22 mouse cellular contexts compared by ENCODE assay signal in the genomic region with DNA sequence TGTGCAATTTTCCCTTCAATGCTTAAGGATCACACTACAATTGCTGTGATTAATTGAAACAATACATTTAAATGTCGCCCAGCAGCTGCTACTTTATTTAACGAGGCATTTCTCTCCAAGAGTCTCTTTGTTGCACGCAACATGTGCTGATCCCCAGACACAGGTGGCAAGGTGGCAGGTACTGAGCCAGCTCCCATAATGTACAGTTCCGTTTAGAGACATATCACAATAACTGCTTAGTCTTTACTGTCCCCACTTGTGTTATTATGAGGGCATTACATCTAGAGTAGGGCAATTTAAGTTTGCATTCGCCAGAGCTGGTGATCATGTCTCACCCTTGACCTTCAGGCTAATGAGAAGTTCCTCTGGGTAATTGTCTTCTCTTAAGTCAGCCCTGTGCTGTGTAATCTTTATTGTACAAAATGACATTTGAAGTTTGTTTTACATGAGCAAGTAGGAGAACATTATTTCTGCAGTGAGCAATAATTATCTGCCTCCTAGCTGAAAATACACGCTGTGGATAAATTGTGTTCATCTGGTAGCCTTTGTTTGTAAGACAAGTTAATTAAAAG.
DNase-seq lines count a peak whose midpoint lies in the region; ATAC-seq and TF ChIP-seq lines count a peak whose summit lies in the region.
"Had no signal": no experiment of that assay in that cellular context is flagged by ENCODE, and none has a peak within 500 bp of the region (broad histone marks: within the 10 kb centered on the region; RNA-seq: fewer than 3 reads in every experiment).

No protein-coding gene starts in this region.

- H3K4me3 ChIP-seq in midbrain, embryonic 12.5 days, result no peak overlapping the region
- H3K4me3 ChIP-seq in midbrain, embryonic 16.5 days (ENCODE audit: low read depth, low read length), result no peak overlapping the region
- no peak overlapping the region for H3K4me3 ChIP-seq in forebrain, embryonic 13.5 days
- no peak overlapping the region for H3K4me3 ChIP-seq in hindbrain, postnatal 0 days (ENCODE audit: low read length)
- H3K4me3 ChIP-seq: embryonic facial prominence, embryonic 13.5 days; gastrocnemius, adult 2 months; limb, embryonic 15.5 days; liver, embryonic 15.5 days had no signal

- peak; percentile 27 for DNase-seq in hindbrain, postnatal 0 days (ENCODE audit: low spot score)
- no peak for DNase-seq in embryo, embryonic 9.5 days (ENCODE audit: extremely low spot score)
- DNase-seq in cerebellum, postnatal 10 days, result no peak
- no peak for DNase-seq in right cerebral cortex, adult 18-20 months
- DNase-seq: adrenal gland, adult 2 months; B cell, adult 2 months; cerebellum, adult 9-10 months; gastrocnemius, adult 2 months; heart, postnatal 10 days; kidney, adult 9 months; kidney, postnatal 25 days; right cerebral cortex, postnatal 25 days; thymus, postnatal 36 days had no signal

- TF ChIP-seq CTCF in hindbrain, postnatal 0 days (IDR thresholded peaks at IDR 0.05; ENCODE audit: low read depth), result no peak

- H3K4me2 ChIP-seq in midbrain, embryonic 12.5 days (replicated peaks), result no peak overlapping the region
- no peak overlapping the region for H3K4me2 ChIP-seq in midbrain, embryonic 16.5 days (ENCODE audit: low read length)
- H3K4me2 ChIP-seq in forebrain, embryonic 13.5 days, result no peak overlapping the region
- H3K4me2 ChIP-seq in hindbrain, postnatal 0 days (ENCODE audit: low read depth, low read length), result no peak overlapping the region
- H3K4me2 ChIP-seq: embryonic facial prominence, embryonic 13.5 days; heart, embryonic 11.5 days; limb, embryonic 15.5 days; liver, embryonic 15.5 days; midbrain, embryonic 11.5 days had no signal

- 74% methylated on average over 6 of the region's 6 CpGs for WGBS in midbrain, embryonic 12.5 days
- 65% methylated on average over 6 of the region's 6 CpGs for WGBS in midbrain, embryonic 16.5 days
- 28% methylated on average over 6 of the region's 6 CpGs for WGBS in forebrain, embryonic 13.5 days
- 53% methylated on average over 6 of the region's 6 CpGs for whole genome bisulfite sequencing in hindbrain, postnatal 0 days

- H3K9me3 ChIP-seq in midbrain, embryonic 12.5 days, result no peaks in the 10 kb centered on the region
- H3K9me3 ChIP-seq in midbrain, embryonic 16.5 days (replicated peaks; ENCODE audit: control insufficient read depth, low read length, poor library complexity, severe bottlenecking), result no peaks in the 10 kb centered on the region
- H3K9me3 ChIP-seq in forebrain, embryonic 13.5 days (replicated peaks), result no peaks in the 10 kb centered on the region
- H3K9me3 ChIP-seq in hindbrain, postnatal 0 days (ENCODE audit: low read length), result no peaks in the 10 kb centered on the region
- H3K9me3 ChIP-seq: embryonic facial prominence, embryonic 13.5 days; limb, embryonic 15.5 days; liver, embryonic 15.5 days had no signal

- H3K27ac ChIP-seq in midbrain, embryonic 12.5 days (replicated peaks), result no peak overlapping the region
- no peak overlapping the region for H3K27ac ChIP-seq in midbrain, embryonic 16.5 days (ENCODE audit: low read length)
- no peak overlapping the region; the same call in 1 of the 2 replicates for H3K27ac ChIP-seq in forebrain, embryonic 13.5 days
- H3K27ac ChIP-seq in hindbrain, postnatal 0 days, result no peak overlapping the region
- H3K27ac ChIP-seq: embryonic facial prominence, embryonic 13.5 days; gastrocnemius, adult 2 months; limb, embryonic 15.5 days; liver, embryonic 15.5 days; macrophage had no signal

- H3K27me3 ChIP-seq in midbrain, embryonic 12.5 days, result no peaks in the 10 kb centered on the region
- H3K27me3 ChIP-seq in midbrain, embryonic 16.5 days (ENCODE audit: control insufficient read depth, insufficient read depth, low read depth, low read length), result no peaks in the 10 kb centered on the region
- no peaks in the 10 kb centered on the region for H3K27me3 ChIP-seq in forebrain, embryonic 13.5 days
- H3K27me3 ChIP-seq in hindbrain, postnatal 0 days (ENCODE audit: insufficient read depth, low read length), result no peaks in the 10 kb centered on the region
- H3K27me3 ChIP-seq: embryonic facial prominence, embryonic 13.5 days; limb, embryonic 15.5 days; liver, embryonic 15.5 days had no signal

- H3K9ac ChIP-seq in midbrain, embryonic 12.5 days (replicated peaks), result no peak overlapping the region
- no peak overlapping the region for H3K9ac ChIP-seq in midbrain, embryonic 16.5 days (ENCODE audit: low read depth, low read length)
- H3K9ac ChIP-seq in forebrain, embryonic 13.5 days, result no peak overlapping the region
- no peak overlapping the region for H3K9ac ChIP-seq in hindbrain, postnatal 0 days (replicated peaks; ENCODE audit: low read length)
- H3K9ac ChIP-seq: embryonic facial prominence, embryonic 13.5 days; limb, embryonic 15.5 days; liver, embryonic 15.5 days had no signal

- ATAC-seq in midbrain, embryonic 12.5 days (ENCODE audit: low FRiP score, low read depth), result 0 out of 2 replicates have a peak, but pooled peaks have one; percentile 34
- no peak for ATAC-seq in midbrain, embryonic 16.5 days
- ATAC-seq in forebrain, embryonic 13.5 days, result peak; percentile 77
- ATAC-seq in hindbrain, postnatal 0 days, result no peak

- no peaks in the 10 kb centered on the region for H3K4me1 ChIP-seq in midbrain, embryonic 12.5 days
- H3K4me1 ChIP-seq in midbrain, embryonic 16.5 days (ENCODE audit: control insufficient read depth, insufficient read depth, low read length), result no peaks in the 10 kb centered on the region
- H3K4me1 ChIP-seq in forebrain, embryonic 13.5 days, result 0 out of 2 replicates have a peak, but pooled peaks cover 3% of the 10 kb centered on the region
- no peaks in the 10 kb centered on the region for H3K4me1 ChIP-seq in hindbrain, postnatal 0 days (ENCODE audit: insufficient read depth, low read length)
- H3K4me1 ChIP-seq: embryonic facial prominence, embryonic 13.5 days; limb, embryonic 15.5 days; liver, embryonic 15.5 days had no signal

- H3K36me3 ChIP-seq in midbrain, embryonic 12.5 days, result no peaks in the 10 kb centered on the region
- H3K36me3 ChIP-seq in midbrain, embryonic 16.5 days (ENCODE audit: control insufficient read depth, insufficient read depth, low read length), result no peaks in the 10 kb centered on the region
- H3K36me3 ChIP-seq in forebrain, embryonic 13.5 days (ENCODE audit: poor library complexity, severe bottlenecking), result no peaks in the 10 kb centered on the region
- H3K36me3 ChIP-seq in hindbrain, postnatal 0 days (ENCODE audit: insufficient read depth, low read length), result no peaks in the 10 kb centered on the region
- H3K36me3 ChIP-seq: embryonic facial prominence, embryonic 13.5 days; limb, embryonic 15.5 days; liver, embryonic 15.5 days had no signal

Comparison
In these comparisons a context has a peak if more than half of its experiments do, and no peak if none do; other contexts are left out.
1. ATAC-seq: peak in midbrain, embryonic 12.5 days (single experiment) and forebrain, embryonic 13.5 days (single experiment); none in midbrain, embryonic 16.5 days (single experiment) and hindbrain, postnatal 0 days (single experiment).